Mouse (Mus musculus): ENCODE data around the gene C1qc. TPM values are rescaled to one million over a fixed set of nuclear protein-coding genes. Genes with fewer than 3 reads are reported as not detected.

C1qc gene
- polyA plus RNA-seq, 1 experiment from 2014 or later: 14.5 TPM

DNA sequence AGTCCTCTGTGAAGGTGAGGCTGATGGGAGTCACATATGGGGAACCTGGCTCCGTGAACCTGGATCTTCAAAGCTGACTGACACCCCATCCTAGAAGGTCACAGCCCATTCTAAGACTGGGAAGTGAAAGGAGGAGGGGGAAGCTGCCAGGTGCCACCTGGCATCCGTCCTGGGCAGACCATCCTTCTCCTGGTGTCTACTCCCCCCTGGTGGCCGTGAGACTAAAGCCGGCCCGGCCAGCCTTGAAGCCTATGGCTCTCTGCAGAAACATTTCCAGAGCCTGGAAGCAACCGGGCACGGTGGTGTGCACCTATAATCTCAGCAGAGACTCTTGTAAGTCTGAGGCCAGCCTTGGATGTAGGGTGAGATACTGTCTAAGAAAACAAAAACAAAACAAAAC, 15.9 kb downstream of the C1qc start:
- Histone ChIP-seq H3K9ac (replicated peaks; ENCODE audit: low read length) (no peak overlapping the region), H3K9me3 (replicated peaks; ENCODE audit: control insufficient read depth, low read length) (no peaks in the 10 kb centered on the region; the same call in 1 of the 2 replicates), H3K4me3 (ENCODE audit: low read depth, low read length) (no peak overlapping the region), H3K4me1 (ENCODE audit: control insufficient read depth, insufficient read depth, low read length) (no peaks in the 10 kb centered on the region), H3K27me3 (ENCODE audit: control insufficient read depth, insufficient read depth, low read length) (no peaks in the 10 kb centered on the region), H3K27ac (replicated peaks; ENCODE audit: low read depth, low read length) (no peak overlapping the region), H3K4me2 (ENCODE audit: low read depth, low read length) (no peak overlapping the region), H3K36me3 (replicated peaks; ENCODE audit: control insufficient read depth, insufficient read depth, low read depth, low read length) (no peaks in the 10 kb centered on the region)
- ATAC-seq (replicated peaks; ENCODE audit: insufficient number of reproducible peaks, low FRiP score, low TSS enrichment, low read depth): peak; percentile 52; the same call in 1 of the 2 replicates
- 22% methylated on average over 7 of the region's 7 CpGs for WGBS
- peak; percentile 70 for DNase-seq (ENCODE audit: low spot score)

GRCm38 (mm10) chr4:136875012-136875411, 17.9 kb downstream of the C1qc start:
- H3K9ac ChIP-seq (replicated peaks; ENCODE audit: low read length): no peak overlapping the region
- H3K4me2 ChIP-seq (ENCODE audit: low read depth, low read length): no peak overlapping the region
- no peaks in the 10 kb centered on the region for H3K27me3 ChIP-seq (ENCODE audit: control insufficient read depth, insufficient read depth, low read length)
- ATAC-seq (replicated peaks; ENCODE audit: insufficient number of reproducible peaks, low FRiP score, low TSS enrichment, low read depth): no peak
- DNase-seq (ENCODE audit: low spot score): no peak
- no peak overlapping the region for H3K27ac ChIP-seq (replicated peaks; ENCODE audit: low read depth, low read length)
- no peaks in the 10 kb centered on the region for H3K4me1 ChIP-seq (ENCODE audit: control insufficient read depth, insufficient read depth, low read length)
- 92% methylated on average over 14 of the region's 14 CpGs for WGBS
- H3K9me3 ChIP-seq (replicated peaks; ENCODE audit: control insufficient read depth, low read length): no peaks in the 10 kb centered on the region; the same call in 1 of the 2 replicates
- no peak overlapping the region for H3K4me3 ChIP-seq (ENCODE audit: low read depth, low read length)
- no peaks in the 10 kb centered on the region for H3K36me3 ChIP-seq (replicated peaks; ENCODE audit: control insufficient read depth, insufficient read depth, low read depth, low read length)

- Histone ChIP-seq H3K9ac (replicated peaks; ENCODE audit: low read length) (no peak overlapping the region), H3K4me3 (ENCODE audit: low read depth, low read length) (no peak overlapping the region), H3K4me2 (ENCODE audit: low read depth, low read length) (no peak overlapping the region), H3K27ac (replicated peaks; ENCODE audit: low read depth, low read length) (no peak overlapping the region), H3K27me3 (ENCODE audit: control insufficient read depth, insufficient read depth, low read length) (no peaks in the 10 kb centered on the region), H3K36me3 (replicated peaks; ENCODE audit: control insufficient read depth, insufficient read depth, low read depth, low read length) (no peaks in the 10 kb centered on the region), H3K4me1 (ENCODE audit: control insufficient read depth, insufficient read depth, low read length) (0 out of 2 replicates have a peak, but pooled peaks cover 4% of the 10 kb centered on the region), H3K9me3 (replicated peaks; ENCODE audit: control insufficient read depth, low read length) (no peaks in the 10 kb centered on the region)
- 79% methylated on average over 6 of the region's 6 CpGs for WGBS
- ATAC-seq (replicated peaks; ENCODE audit: insufficient number of reproducible peaks, low FRiP score, low TSS enrichment, low read depth) (0 out of 2 replicates have a peak, but pooled peaks have one; percentile 25), DNase-seq (ENCODE audit: low spot score) (no peak)
Measured at GRCm38 (mm10) chr4:136868371-136868770, 24.5 kb downstream of the C1qc start.

DNA sequence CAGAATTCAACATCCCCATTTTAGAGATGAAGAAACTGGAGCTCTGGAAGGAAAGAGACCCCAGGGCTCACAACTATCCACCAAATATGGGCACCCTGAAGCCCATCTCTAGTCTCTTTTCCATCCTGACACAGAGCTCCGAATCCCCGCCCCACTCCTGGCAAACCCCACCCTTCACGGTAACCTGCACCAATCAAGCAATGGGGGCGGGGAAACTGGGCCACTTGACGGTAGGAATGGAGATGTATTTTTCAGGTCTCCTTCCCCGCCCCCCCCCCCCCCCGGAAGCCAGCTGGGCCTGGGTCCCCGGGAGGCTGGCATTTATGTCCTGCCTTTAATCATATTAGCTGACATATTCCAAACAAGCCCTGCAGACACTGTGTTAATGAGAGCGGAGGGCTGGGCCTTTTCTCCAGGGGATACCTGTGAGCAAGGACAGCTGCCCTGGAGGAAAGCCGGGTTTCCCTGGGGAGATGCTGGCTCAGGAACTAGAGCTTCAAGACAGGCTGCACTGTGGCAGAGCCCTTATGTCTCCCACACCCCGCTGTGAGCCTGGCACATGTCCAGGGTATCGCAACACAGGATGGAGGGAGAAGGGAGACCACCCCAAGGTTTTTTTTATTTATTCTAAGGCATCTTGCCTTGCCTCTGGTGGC, 25.0 kb downstream of the C1qc start:
- no peak overlapping the region for H3K4me2 ChIP-seq (ENCODE audit: low read depth, low read length)
- H3K4me1 ChIP-seq (ENCODE audit: control insufficient read depth, insufficient read depth, low read length): 0 out of 2 replicates have a peak, but pooled peaks cover 4% of the 10 kb centered on the region
- no peaks in the 10 kb centered on the region for H3K27me3 ChIP-seq (ENCODE audit: control insufficient read depth, insufficient read depth, low read length)
- H3K36me3 ChIP-seq (replicated peaks; ENCODE audit: control insufficient read depth, insufficient read depth, low read depth, low read length): no peaks in the 10 kb centered on the region
- WGBS: 11% methylated on average over 12 of the region's 12 CpGs
- H3K27ac ChIP-seq (replicated peaks; ENCODE audit: low read depth, low read length): no peak overlapping the region
- H3K4me3 ChIP-seq (ENCODE audit: low read depth, low read length): no peak overlapping the region
- H3K9me3 ChIP-seq (replicated peaks; ENCODE audit: control insufficient read depth, low read length): no peaks in the 10 kb centered on the region
- no peak overlapping the region for H3K9ac ChIP-seq (replicated peaks; ENCODE audit: low read length)
- ATAC-seq (replicated peaks; ENCODE audit: insufficient number of reproducible peaks, low FRiP score, low TSS enrichment, low read depth) (peak; percentile 14; the same call in 1 of the 2 replicates), DNase-seq (ENCODE audit: low spot score) (peak; percentile 53)

DNA sequence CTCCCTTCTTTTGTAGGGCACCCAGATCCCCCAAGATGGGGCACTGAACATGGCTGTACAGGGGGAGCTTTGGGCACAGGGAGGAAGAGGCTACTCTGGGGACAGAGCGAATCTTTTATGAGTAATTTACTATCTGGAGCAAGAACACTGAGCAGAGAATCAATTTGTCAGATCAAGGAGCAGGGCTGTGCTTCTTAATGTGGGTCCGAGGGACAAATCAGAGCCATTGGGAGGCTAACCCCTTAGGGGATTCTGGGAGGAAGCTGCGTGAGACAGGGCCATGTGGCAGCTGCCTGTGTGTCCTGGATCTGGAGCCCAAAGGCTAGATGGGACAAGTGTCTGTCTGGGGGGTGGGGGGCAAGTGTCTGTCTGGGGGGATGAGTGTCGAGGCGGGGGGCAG, 27.3 kb downstream of the C1qc start:
- no peaks in the 10 kb centered on the region for H3K27me3 ChIP-seq (ENCODE audit: control insufficient read depth, insufficient read depth, low read length)
- H3K27ac ChIP-seq (replicated peaks; ENCODE audit: low read depth, low read length): peak overlapping the region; percentile 52
- H3K4me2 ChIP-seq (ENCODE audit: low read depth, low read length): no peak overlapping the region
- H3K4me1 ChIP-seq (ENCODE audit: control insufficient read depth, insufficient read depth, low read length): peaks cover 8% of the 10 kb centered on the region
- H3K36me3 ChIP-seq (replicated peaks; ENCODE audit: control insufficient read depth, insufficient read depth, low read depth, low read length): no peaks in the 10 kb centered on the region
- WGBS: 53% methylated on average over 5 of the region's 5 CpGs
- no peaks in the 10 kb centered on the region for H3K9me3 ChIP-seq (replicated peaks; ENCODE audit: control insufficient read depth, low read length)
- ATAC-seq (replicated peaks; ENCODE audit: insufficient number of reproducible peaks, low FRiP score, low TSS enrichment, low read depth) (no peak), DNase-seq (ENCODE audit: low spot score) (no peak)
- no peak overlapping the region for H3K4me3 ChIP-seq (ENCODE audit: low read depth, low read length)
- H3K9ac ChIP-seq (replicated peaks; ENCODE audit: low read length): no peak overlapping the region

GRCm38 (mm10) chr4:136864751-136865470, 28.0 kb downstream of the C1qc start:
- WGBS: 4% methylated on average over 15 of the region's 15 CpGs

DNA sequence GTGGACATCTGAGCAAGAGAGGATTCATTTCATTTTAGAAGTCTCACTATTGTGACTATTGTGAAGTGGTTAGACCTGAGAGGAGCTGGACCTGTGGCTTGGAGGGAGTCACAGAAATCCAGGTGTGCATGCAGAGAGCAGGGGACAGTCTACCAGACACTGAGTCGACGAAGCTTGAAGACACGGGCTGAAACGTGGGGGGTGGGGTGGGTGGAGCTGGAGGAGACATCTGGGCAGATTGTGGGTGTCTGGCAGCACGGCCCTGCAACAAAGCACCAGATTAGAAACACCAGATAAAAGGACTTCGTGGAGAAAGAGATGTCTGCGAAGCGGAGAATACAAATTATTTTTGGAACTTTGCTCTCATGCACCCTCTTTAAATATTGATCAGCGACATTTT, 29.3 kb downstream of the C1qc start:
- H3K4me1 ChIP-seq (ENCODE audit: control insufficient read depth, insufficient read depth, low read length): peaks cover 8% of the 10 kb centered on the region
- WGBS: 66% methylated on average over 9 of the region's 9 CpGs
- DNase-seq (ENCODE audit: low spot score): no peak

More at GRCm38 (mm10) chr4:136864751-136865470, 28.0 kb downstream of the C1qc start:
- peaks cover 8% of the 10 kb centered on the region for H3K4me1 ChIP-seq (ENCODE audit: control insufficient read depth, insufficient read depth, low read length)
- peak; percentile 82 for DNase-seq (ENCODE audit: low spot score)
- H3K4me2 ChIP-seq (ENCODE audit: low read depth, low read length): 0 out of 2 replicates have a peak overlapping the region, but pooled peaks have one; percentile 2
- 0 out of 2 replicates have a peak, but pooled peaks have one; percentile 49 for ATAC-seq (replicated peaks; ENCODE audit: insufficient number of reproducible peaks, low FRiP score, low TSS enrichment, low read depth)
- no peaks in the 10 kb centered on the region for H3K9me3 ChIP-seq (replicated peaks; ENCODE audit: control insufficient read depth, low read length)
- H3K27ac ChIP-seq (replicated peaks; ENCODE audit: low read depth, low read length): no peak overlapping the region
- no peaks in the 10 kb centered on the region for H3K27me3 ChIP-seq (ENCODE audit: control insufficient read depth, insufficient read depth, low read length)
- no peak overlapping the region for H3K9ac ChIP-seq (replicated peaks; ENCODE audit: low read length)
- H3K4me3 ChIP-seq (ENCODE audit: low read depth, low read length): no peak overlapping the region
- no peaks in the 10 kb centered on the region for H3K36me3 ChIP-seq (replicated peaks; ENCODE audit: control insufficient read depth, insufficient read depth, low read depth, low read length)

GRCm38 (mm10) chr4:136862411-136862810, 30.5 kb downstream of the C1qc start:
- no peak overlapping the region for H3K27ac ChIP-seq (replicated peaks; ENCODE audit: low read depth, low read length)
- H3K27me3 ChIP-seq (ENCODE audit: control insufficient read depth, insufficient read depth, low read length): no peaks in the 10 kb centered on the region
- H3K9ac ChIP-seq (replicated peaks; ENCODE audit: low read length): no peak overlapping the region
- peaks cover 8% of the 10 kb centered on the region for H3K4me1 ChIP-seq (ENCODE audit: control insufficient read depth, insufficient read depth, low read length)
- H3K4me2 ChIP-seq (ENCODE audit: low read depth, low read length): no peak overlapping the region
- 78% methylated on average over 2 of the region's 2 CpGs for WGBS
- DNase-seq (ENCODE audit: low spot score): no peak
- no peak for ATAC-seq (replicated peaks; ENCODE audit: insufficient number of reproducible peaks, low FRiP score, low TSS enrichment, low read depth)
- H3K4me3 ChIP-seq (ENCODE audit: low read depth, low read length): no peak overlapping the region
- H3K9me3 ChIP-seq (replicated peaks; ENCODE audit: control insufficient read depth, low read length): no peaks in the 10 kb centered on the region
- no peaks in the 10 kb centered on the region for H3K36me3 ChIP-seq (replicated peaks; ENCODE audit: control insufficient read depth, insufficient read depth, low read depth, low read length)

More for the DNA sequence above, 29.3 kb downstream of the C1qc start:
- Histone ChIP-seq H3K36me3 (replicated peaks; ENCODE audit: control insufficient read depth, insufficient read depth, low read depth, low read length) (no peaks in the 10 kb centered on the region), H3K9me3 (replicated peaks; ENCODE audit: control insufficient read depth, low read length) (no peaks in the 10 kb centered on the region), H3K4me3 (ENCODE audit: low read depth, low read length) (no peak overlapping the region), H3K27ac (replicated peaks; ENCODE audit: low read depth, low read length) (no peak overlapping the region), H3K9ac (replicated peaks; ENCODE audit: low read length) (no peak overlapping the region), H3K4me2 (ENCODE audit: low read depth, low read length) (no peak overlapping the region), H3K27me3 (ENCODE audit: control insufficient read depth, insufficient read depth, low read length) (no peaks in the 10 kb centered on the region)
- ATAC-seq (replicated peaks; ENCODE audit: insufficient number of reproducible peaks, low FRiP score, low TSS enrichment, low read depth): no peak

Data from embryonic facial prominence, embryonic 11.5 days (tissue).